Mouse (Mus musculus): ENCODE results near the gene Abat.

Abat gene

GRCm38 (mm10) chr16:8631428-8631827, 118.2 kb downstream of the Abat start:
- POLR2A ChIA-PET, result interaction anchor here in 1 of 4 experiments (1.1 to 2.0 kb wide), 4 partner anchors 9 to 140 kb away, joined by 3 to 5 read pairs (median 4); no protein-coding TSS in a partner anchor
- CTCF ChIA-PET, result interaction anchor here in 1 of 4 experiments (0.6 kb wide), 1 partner anchor 1989 kb away, joined by 3 read pairs; no protein-coding TSS in a partner anchor

- ChIA-PET CTCF (interaction anchor here in 2 of 4 experiments (0.7 to 1.1 kb wide), 2 partner anchors 19 to 35 kb away, joined by 3 to 5 read pairs; partner anchors contain the start of gene Carhsp1 (in 1 of the 2)), POLR2A (interaction anchor here (0.6 to 2.0 kb wide), 37 partner anchors 9 to 228 kb away, joined by 3 to 17 read pairs (median 4); partner anchors contain the start of genes Carhsp1 (in 3 of the 4) and Mettl22 (in 1 of the 4))
Observed at GRCm38 (mm10) chr16:8636867-8637216, 123.6 kb downstream of the Abat start.

- POLR2A ChIA-PET, result interaction anchor here (0.6 to 4.9 kb wide), 37 partner anchors 9 to 229 kb away, joined by 3 to 31 read pairs (median 4); partner anchors contain the start of genes Carhsp1 (in 3 of the 4) and Mettl22 (in 1 of the 4)
- CTCF ChIA-PET, result interaction anchor here in 2 of 4 experiments (0.7 to 1.1 kb wide), 2 partner anchors 18 to 34 kb away, joined by 3 to 5 read pairs; partner anchors contain the start of gene Carhsp1 (in 1 of the 2)
Observed at GRCm38 (mm10) chr16:8637217-8638051, 124.2 kb downstream of the Abat start, which contains the start of the genes Pmm2 and Tmem186. Gene Pmm2, plus strand, starts transcription at chr16:8637674. Gene Tmem186, minus strand, starts transcription at chr16:8637712.

GRCm38 (mm10) chr16:8638131-8638530, 124.9 kb downstream of the Abat start:
- POLR2A ChIA-PET, result interaction anchor here in 2 of 4 experiments (1.4 to 4.9 kb wide), 2 partner anchors 13 to 34 kb away, joined by 3 to 31 read pairs; partner anchors contain the start of gene Carhsp1 (in 1 of the 2)
- CTCF ChIA-PET, result no interaction called here

- ChIA-PET POLR2A (interaction anchor here in 3 of 4 experiments (0.6 to 4.9 kb wide), 15 partner anchors 12 to 124 kb away, joined by 3 to 31 read pairs (median 4); partner anchors contain the start of gene Carhsp1 (in 3 of the 3)), CTCF (no interaction called here)
Observed at GRCm38 (mm10) chr16:8639466-8640191, 126.4 kb downstream of the Abat start.

- CTCF ChIA-PET, result interaction anchor here in 3 of 4 experiments (0.6 to 1.2 kb wide), 5 partner anchors 24 to 259 kb away, joined by 3 to 6 read pairs (median 4); partner anchors contain the start of gene Carhsp1 (in 3 of the 3)
- POLR2A ChIA-PET, result interaction anchor here in 3 of 4 experiments (0.5 to 4.0 kb wide), 6 partner anchors 24 to 154 kb away, joined by 3 to 24 read pairs (median 6); partner anchors contain the start of genes Carhsp1 (in 2 of the 3) and Abat (in 1 of the 3)
Observed at GRCm38 (mm10) chr16:8643855-8644254, 130.6 kb downstream of the Abat start.

GRCm38 (mm10) chr16:8645546-8645945, 132.3 kb downstream of the Abat start:
- ChIA-PET POLR2A (interaction anchor here (0.6 to 4.0 kb wide), 17 partner anchors 8 to 191 kb away, joined by 3 to 24 read pairs (median 5); partner anchors contain the start of gene Carhsp1 (in 3 of the 4)), CTCF (interaction anchor here in 1 of 4 experiments (1.4 kb wide), 1 partner anchor 11 kb away, joined by 5 read pairs; no protein-coding TSS in a partner anchor)

- ChIA-PET CTCF (interaction anchor here in 1 of 4 experiments (0.5 kb wide), 1 partner anchor 156 kb away, joined by 3 read pairs; no protein-coding TSS in a partner anchor), POLR2A (interaction anchor here in 2 of 4 experiments (0.9 to 15.7 kb wide), 4 partner anchors 9 to 66 kb away, joined by 3 to 184 read pairs (median 4); partner anchors contain the start of gene Carhsp1 (in 1 of the 2))
Observed at GRCm38 (mm10) chr16:8650007-8650406, 136.8 kb downstream of the Abat start.

- ChIA-PET POLR2A (interaction anchor here (0.6 to 15.7 kb wide), 13 partner anchors 7 to 258 kb away, joined by 3 to 184 read pairs (median 6); partner anchors contain the start of gene Carhsp1 (in 3 of the 4)), CTCF (interaction anchor here in 3 of 4 experiments (0.6 to 2.5 kb wide), 5 partner anchors 11 to 27 kb away, joined by 3 to 10 read pairs (median 4); partner anchors contain the start of gene Carhsp1 (in 1 of the 3))
Observed at GRCm38 (mm10) chr16:8655108-8655507, 141.9 kb downstream of the Abat start.

GRCm38 (mm10) chr16:8655599-8655998, 142.4 kb downstream of the Abat start:
- ChIA-PET POLR2A (interaction anchor here (0.6 to 15.7 kb wide), 24 partner anchors 8 to 259 kb away, joined by 3 to 184 read pairs (median 5); partner anchors contain the start of gene Carhsp1 (in 4 of the 4)), CTCF (interaction anchor here (0.6 to 2.5 kb wide), 9 partner anchors 10 to 142 kb away, joined by 3 to 10 read pairs (median 4); partner anchors contain the start of gene Carhsp1 (in 1 of the 4))

GRCm38 (mm10) chr16:8656256-8656655, 143.0 kb downstream of the Abat start:
- ChIA-PET CTCF (interaction anchor here in 3 of 4 experiments (0.6 to 2.5 kb wide), 10 partner anchors 10 to 258 kb away, joined by 3 to 10 read pairs (median 4); partner anchors contain the start of gene Carhsp1 (in 1 of the 3)), POLR2A (interaction anchor here (0.5 to 15.7 kb wide), 28 partner anchors 8 to 259 kb away, joined by 3 to 184 read pairs (median 4); partner anchors contain the start of genes Carhsp1 (in 4 of the 4) and Pmm2 (in 1 of the 4))

GRCm38 (mm10) chr16:8658349-8658748, 145.1 kb downstream of the Abat start:
- CTCF ChIA-PET, result interaction anchor here in 1 of 4 experiments (0.6 kb wide), 1 partner anchor 72 kb away, joined by 4 read pairs; no protein-coding TSS in a partner anchor
- POLR2A ChIA-PET, result interaction anchor here (0.5 to 15.7 kb wide), 10 partner anchors 8 to 240 kb away, joined by 3 to 184 read pairs (median 20); partner anchors contain the start of gene Carhsp1 (in 3 of the 4)

GRCm38 (mm10) chr16:8658764-8659163, 145.5 kb downstream of the Abat start:
- CTCF ChIA-PET, result interaction anchor here in 2 of 4 experiments (0.6 to 1.5 kb wide), 2 partner anchors 14 to 72 kb away, joined by 4 read pairs; partner anchors contain the start of gene Carhsp1 (in 1 of the 2)

GRCm38 (mm10) chr16:8663022-8663421, 149.8 kb downstream of the Abat start:
- POLR2A ChIA-PET, result interaction anchor here in 3 of 4 experiments (0.8 to 15.7 kb wide), 9 partner anchors 8 to 185 kb away, joined by 3 to 184 read pairs (median 4); partner anchors contain the start of gene Carhsp1 (in 3 of the 3)
- CTCF ChIA-PET, result interaction anchor here in 2 of 4 experiments (0.6 to 0.7 kb wide), 3 partner anchors 9 to 252 kb away, joined by 3 read pairs; partner anchors contain the start of gene Carhsp1 (in 1 of the 2)

More at GRCm38 (mm10) chr16:8658764-8659163, 145.5 kb downstream of the Abat start:
- POLR2A ChIA-PET, result interaction anchor here (0.6 to 15.7 kb wide), 12 partner anchors 8 to 239 kb away, joined by 3 to 184 read pairs (median 8); partner anchors contain the start of genes Carhsp1 (in 3 of the 4), Gm5767 (in 1 of the 4), Pmm2 (in 1 of the 4) and Tmem186 (in 1 of the 4)

GRCm38 (mm10) chr16:8663606-8664539, 150.6 kb downstream of the Abat start:
- ChIA-PET POLR2A (interaction anchor here (0.6 to 15.7 kb wide), 15 partner anchors 8 to 193 kb away, joined by 3 to 184 read pairs (median 3); partner anchors contain the start of genes Carhsp1 (in 3 of the 4), Gm5767 (in 1 of the 4), Pmm2 (in 1 of the 4) and Tmem186 (in 1 of the 4)), CTCF (interaction anchor here in 1 of 4 experiments (0.6 kb wide), 1 partner anchor 8 kb away, joined by 3 read pairs; the partner anchor contains the start of gene Carhsp1)
